Mouse (Mus musculus): ENCODE data around the gene Tmem239. TPM values are rescaled to one million over a fixed set of nuclear protein-coding genes. Genes with fewer than 3 reads are reported as not detected.

Gene Tmem239
- polyA plus RNA-seq, 1 experiment, result not detected

GRCm38 (mm10) chr2:130386212-130386611 lies 20.1 kb upstream of the Tmem239 start:
- WGBS, result 57% methylated on average over 1 of the region's 1 CpGs
- Histone ChIP-seq H3K4me1 (ENCODE audit: control insufficient read depth, insufficient read depth, low read length) (no peaks in the 10 kb centered on the region), H3K4me3 (replicated peaks; ENCODE audit: extremely low read depth, low read depth, low read length) (no peak overlapping the region)
- no peak for TF ChIP-seq POLR2A (IDR thresholded peaks at IDR 0.05; ENCODE audit: borderline replicate concordance, extremely low read depth, low read depth, low read length)
- no peak for DNase-seq

GRCm38 (mm10) chr2:130388796-130389195 lies 17.5 kb upstream of the Tmem239 start:
- TF ChIP-seq CTCF (IDR thresholded peaks at IDR 0.05; ENCODE audit: insufficient read depth, low read length) (no peak), POLR2A (IDR thresholded peaks at IDR 0.05; ENCODE audit: borderline replicate concordance, extremely low read depth, low read depth, low read length) (no peak)
- 77% methylated on average over 2 of the region's 2 CpGs for whole genome bisulfite sequencing
- Histone ChIP-seq H3K4me1 (ENCODE audit: control insufficient read depth, insufficient read depth, low read length) (no peaks in the 10 kb centered on the region), H3K4me3 (replicated peaks; ENCODE audit: extremely low read depth, low read depth, low read length) (no peak overlapping the region)
- DNase-seq, result no peak

DNA sequence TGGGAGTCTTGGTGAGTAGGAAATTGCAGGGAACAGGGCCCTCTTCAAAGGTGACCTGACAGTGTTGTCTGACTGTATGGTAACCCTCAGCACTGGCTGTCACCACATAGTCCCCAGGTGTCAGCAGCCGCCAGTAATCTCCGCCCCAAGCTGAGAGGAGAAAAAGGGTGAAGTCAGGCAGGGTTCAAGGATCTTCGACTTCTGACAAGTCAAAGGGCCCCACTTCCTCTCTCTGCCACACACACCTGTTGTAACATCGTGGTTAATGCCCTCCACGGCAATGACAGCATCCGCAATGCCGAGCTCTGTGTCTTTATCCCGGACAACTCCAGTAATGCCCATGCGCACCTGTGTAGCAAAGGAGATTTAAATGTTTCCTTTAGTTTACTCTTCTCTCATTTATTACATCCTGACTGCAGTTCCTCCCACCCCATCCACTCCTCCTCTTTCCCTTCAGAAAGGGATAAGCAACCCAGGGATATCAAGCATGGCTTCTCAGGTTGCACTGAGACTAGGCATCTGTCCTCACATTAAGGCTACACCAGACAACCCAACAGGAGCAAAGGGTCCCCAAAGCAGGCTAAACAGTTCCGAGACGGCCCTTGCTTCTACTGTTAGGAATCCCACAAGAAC lies 15.2 kb upstream of the Tmem239 start:
- Histone ChIP-seq H3K4me3 (replicated peaks; ENCODE audit: extremely low read depth, low read depth, low read length) (no peak overlapping the region), H3K4me1 (ENCODE audit: control insufficient read depth, insufficient read depth, low read length) (no peaks in the 10 kb centered on the region)
- no peak for DNase-seq
- TF ChIP-seq POLR2A (IDR thresholded peaks at IDR 0.05; ENCODE audit: borderline replicate concordance, extremely low read depth, low read depth, low read length) (no peak), CTCF (IDR thresholded peaks at IDR 0.05; ENCODE audit: insufficient read depth, low read length) (no peak)
- WGBS, result 77% methylated on average over 11 of the region's 11 CpGs

DNA sequence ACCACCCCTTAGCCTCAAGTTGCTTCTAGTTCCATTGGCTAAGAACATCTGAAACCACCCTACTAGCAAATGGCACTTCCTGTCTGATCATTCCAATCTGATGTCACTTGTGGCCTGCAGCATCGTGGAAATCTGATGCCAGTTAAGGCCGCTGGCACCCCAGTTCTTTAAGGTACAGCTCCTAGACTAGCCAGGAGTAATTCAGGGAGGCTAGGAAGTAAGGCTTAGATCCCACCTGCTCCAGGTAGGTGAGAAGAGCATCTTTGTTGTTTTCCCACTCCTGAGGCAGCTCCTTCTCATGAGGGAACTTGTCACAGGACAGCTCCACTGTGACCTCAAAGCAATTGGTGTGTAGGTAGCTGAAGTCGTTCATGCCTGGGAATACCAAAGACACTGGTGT lies 13.4 kb upstream of the Tmem239 start:
- Histone ChIP-seq H3K4me1 (ENCODE audit: control insufficient read depth, insufficient read depth, low read length) (no peaks in the 10 kb centered on the region), H3K4me3 (replicated peaks; ENCODE audit: extremely low read depth, low read depth, low read length) (no peak overlapping the region)
- no peak for TF ChIP-seq CTCF (IDR thresholded peaks at IDR 0.05; ENCODE audit: insufficient read depth, low read length)
- TF ChIP-seq POLR2A (IDR thresholded peaks at IDR 0.05; ENCODE audit: borderline replicate concordance, extremely low read depth, low read depth, low read length), result no peak
- DNase-seq, result no peak
- 80% methylated on average over 3 of the region's 3 CpGs for WGBS

DNA sequence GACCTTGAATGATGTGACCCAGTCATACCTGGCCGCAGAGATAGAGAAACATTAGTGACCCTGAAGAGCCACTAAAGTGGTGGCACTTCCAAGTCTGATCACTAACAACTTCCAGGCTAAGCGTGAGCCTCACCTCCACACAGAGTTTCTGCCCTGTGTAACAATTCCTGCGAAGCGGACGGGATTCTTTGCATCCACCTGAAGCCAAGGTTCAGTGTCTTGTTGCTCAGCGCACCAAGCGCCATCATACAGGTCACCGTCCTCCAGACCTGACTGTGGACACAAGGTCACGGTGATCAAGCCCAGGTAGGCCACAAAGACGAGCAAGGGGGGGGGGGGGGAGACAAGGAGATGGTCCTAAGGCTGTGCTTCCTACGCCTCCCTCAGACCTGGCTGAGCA lies 10.6 kb upstream of the Tmem239 start:
- no peak for DNase-seq
- 94% methylated on average over 11 of the region's 11 CpGs for WGBS
- no peaks in the 10 kb centered on the region for H3K4me1 ChIP-seq (ENCODE audit: control insufficient read depth, insufficient read depth, low read length)
- no peak for TF ChIP-seq CTCF (IDR thresholded peaks at IDR 0.05; ENCODE audit: insufficient read depth, low read length)
- no peak for TF ChIP-seq POLR2A (IDR thresholded peaks at IDR 0.05; ENCODE audit: borderline replicate concordance, extremely low read depth, low read depth, low read length)
- no peak overlapping the region for H3K4me3 ChIP-seq (replicated peaks; ENCODE audit: extremely low read depth, low read depth, low read length)

GRCm38 (mm10) chr2:130397186-130397985 lies 8.9 kb upstream of the Tmem239 start, which contains the start of gene Cpxm1:
TSS of gene Cpxm1 (minus strand) at chr2:130397574.
- no peak for DNase-seq
- 3% methylated on average over 49 of the region's 53 CpGs for WGBS
- peak within 1 kb of the TSS; percentile 29 for H3K4me3 ChIP-seq (replicated peaks; ENCODE audit: extremely low read depth, low read depth, low read length)
- TF ChIP-seq POLR2A (IDR thresholded peaks at IDR 0.05; ENCODE audit: borderline replicate concordance, extremely low read depth, low read depth, low read length) (no peak), CTCF (IDR thresholded peaks at IDR 0.05; ENCODE audit: insufficient read depth, low read length) (no peak)
- no peaks in the 10 kb centered on the region for H3K4me1 ChIP-seq (ENCODE audit: control insufficient read depth, insufficient read depth, low read length)

- Histone ChIP-seq H3K4me1 (ENCODE audit: control insufficient read depth, insufficient read depth, low read length) (no peaks in the 10 kb centered on the region), H3K4me3 (replicated peaks; ENCODE audit: extremely low read depth, low read depth, low read length) (no peak overlapping the region)
- TF ChIP-seq CTCF (IDR thresholded peaks at IDR 0.05; ENCODE audit: insufficient read depth, low read length), result no peak
- no peak for TF ChIP-seq POLR2A (IDR thresholded peaks at IDR 0.05; ENCODE audit: borderline replicate concordance, extremely low read depth, low read depth, low read length)
- WGBS, result 16% methylated on average over 14 of the region's 14 CpGs
- peak; percentile 21 for DNase-seq
Measured at GRCm38 (mm10) chr2:130398091-130398490, 8.2 kb upstream of the Tmem239 start.

DNA sequence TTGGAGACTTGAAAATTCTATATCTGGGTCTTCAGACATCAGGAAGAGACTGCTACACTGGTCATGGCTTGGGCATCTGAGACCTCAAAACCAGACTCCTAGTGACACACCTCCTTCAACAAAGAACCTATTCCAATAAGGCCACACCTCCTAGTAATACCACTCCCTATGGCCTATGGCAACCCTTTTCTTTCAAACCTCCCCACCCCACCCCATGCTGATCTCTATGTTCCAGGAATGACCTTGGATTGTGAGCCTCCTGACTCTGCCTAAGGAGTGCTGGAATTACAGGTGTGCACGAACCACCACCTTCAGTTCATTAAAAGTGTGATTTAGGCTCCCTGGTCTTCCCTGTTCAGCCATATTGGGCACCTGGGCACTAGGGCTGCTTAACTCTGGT lies 6.2 kb upstream of the Tmem239 start:
- TF ChIP-seq POLR2A (IDR thresholded peaks at IDR 0.05; ENCODE audit: borderline replicate concordance, extremely low read depth, low read depth, low read length), result no peak
- TF ChIP-seq CTCF (IDR thresholded peaks at IDR 0.05; ENCODE audit: insufficient read depth, low read length), result no peak
- H3K4me1 ChIP-seq (ENCODE audit: control insufficient read depth, insufficient read depth, low read length), result no peaks in the 10 kb centered on the region
- no peak for DNase-seq
- no peak overlapping the region for H3K4me3 ChIP-seq (replicated peaks; ENCODE audit: extremely low read depth, low read depth, low read length)
- WGBS, result 94% methylated on average over 1 of the region's 1 CpGs

DNA sequence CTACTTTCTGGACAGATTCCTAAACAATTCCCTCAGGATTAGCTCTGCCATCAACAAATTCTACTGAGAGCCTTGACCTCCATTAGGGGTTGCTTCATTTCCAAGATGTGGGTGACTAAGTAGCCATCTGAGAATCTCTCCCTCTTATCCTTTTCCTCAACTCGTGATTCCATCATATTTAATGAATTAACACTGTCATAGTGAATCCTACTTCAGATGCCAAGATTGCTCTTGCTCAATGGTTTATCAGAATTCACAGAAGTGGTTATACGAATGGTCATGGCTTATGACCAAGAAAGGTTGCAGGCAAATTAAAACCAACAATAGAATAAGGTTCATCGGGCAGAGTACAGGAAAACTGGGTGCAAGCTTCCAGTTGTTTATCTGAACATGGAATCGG lies 4.4 kb upstream of the Tmem239 start:
- TF ChIP-seq CTCF (IDR thresholded peaks at IDR 0.05; ENCODE audit: insufficient read depth, low read length) (no peak), POLR2A (IDR thresholded peaks at IDR 0.05; ENCODE audit: borderline replicate concordance, extremely low read depth, low read depth, low read length) (no peak)
- Histone ChIP-seq H3K4me3 (replicated peaks; ENCODE audit: extremely low read depth, low read depth, low read length) (no peak overlapping the region), H3K4me1 (ENCODE audit: control insufficient read depth, insufficient read depth, low read length) (no peaks in the 10 kb centered on the region)
- no peak for DNase-seq
- WGBS, result 63% methylated on average over 4 of the region's 4 CpGs

DNA sequence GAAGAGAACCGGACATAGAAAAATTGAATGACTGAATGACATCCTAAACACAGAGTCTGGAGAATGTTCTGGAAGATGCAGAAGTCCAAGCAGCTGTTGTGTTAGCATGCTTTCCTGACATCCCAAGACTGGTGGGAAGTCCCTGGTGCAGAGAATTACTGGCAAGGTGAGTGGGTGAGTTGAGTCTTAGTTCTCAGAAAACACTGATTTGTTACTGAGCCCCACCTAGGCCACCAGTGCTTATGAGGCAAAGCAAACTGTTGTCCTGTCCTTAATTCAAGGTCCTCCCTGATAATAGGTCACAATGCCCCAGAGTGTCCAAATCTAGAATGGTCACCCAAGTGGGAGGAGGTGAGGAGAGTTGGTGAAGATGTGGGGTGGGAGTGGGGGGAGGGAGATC lies 1.3 kb upstream of the Tmem239 start, which contains the start of the genes Gm28372 and 1700020A23Rik:
TSS of gene Gm28372 (plus strand) at position 301 of the 400 bp plus-strand sequence.
TSS of gene 1700020A23Rik (plus strand) at position 321 of the 400 bp plus-strand sequence.
- TF ChIP-seq POLR2A (IDR thresholded peaks at IDR 0.05; ENCODE audit: borderline replicate concordance, extremely low read depth, low read depth, low read length), result no peak
- TF ChIP-seq CTCF (IDR thresholded peaks at IDR 0.05; ENCODE audit: insufficient read depth, low read length), result no peak
- no peaks in the 10 kb centered on the region for H3K4me1 ChIP-seq (ENCODE audit: control insufficient read depth, insufficient read depth, low read length)
- H3K4me3 ChIP-seq (replicated peaks; ENCODE audit: extremely low read depth, low read depth, low read length), result no peak within 1 kb of the TSS
- WGBS, result 79% methylated on average over 1 of the region's 1 CpGs
- DNase-seq, result no peak
